Mouse (Mus musculus) c-Kit-positive CD71-positive TER-119-negative erythroid progenitor cells, embryonic 14.5 days (primary cell): Measurements from ENCODE around the gene Khk.

ENCODE experiments used
- DNase-seq: peaks from one replicate; pipeline ENCODE4 v3.0.0-alpha.2; 2013; ENCODE audit warnings: low read depth

The Khk gene

GRCm38 (mm10) chr5:30969440-30969839 is 48.2 kb downstream of the Khk start:
- no peak for DNase-seq

DNA sequence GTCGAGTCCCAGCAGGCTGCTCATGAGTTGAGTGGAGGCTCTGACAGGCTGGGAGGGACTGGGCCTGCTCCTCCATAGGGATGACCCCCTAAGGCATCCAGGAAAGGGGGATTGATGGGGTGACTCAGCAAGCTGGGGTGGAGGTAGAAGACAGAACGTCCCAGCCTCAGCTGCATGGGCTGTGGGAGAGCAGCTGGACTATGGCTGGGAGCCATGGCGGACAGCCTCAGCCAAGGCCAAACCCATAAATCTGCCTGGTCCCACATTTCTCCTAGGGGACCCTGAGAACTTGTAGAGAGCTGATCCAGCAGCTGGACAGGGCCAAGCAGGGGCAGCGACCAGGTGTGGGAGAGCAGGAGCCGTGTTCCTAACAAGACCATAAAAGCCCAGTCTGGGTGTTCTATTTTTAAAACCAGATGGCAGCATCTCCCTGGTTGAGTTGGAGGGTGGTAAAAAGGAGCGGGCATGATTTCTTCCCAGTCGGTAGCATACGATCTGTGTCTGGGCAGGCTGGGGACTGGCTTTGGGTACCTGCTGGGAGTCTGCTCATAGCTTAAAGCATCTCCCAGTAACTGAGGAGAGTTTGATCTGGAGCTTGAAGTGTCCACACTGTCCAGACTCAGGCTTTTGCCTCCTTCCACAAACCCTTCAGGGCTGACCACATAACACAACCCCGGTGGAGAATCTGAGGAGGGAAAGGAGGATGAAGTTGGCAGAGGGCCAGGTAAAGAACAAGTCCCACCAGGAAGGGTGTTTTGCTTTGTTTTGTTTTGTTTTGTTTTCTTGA is 53.8 kb downstream of the Khk start:
- DNase-seq = no peak
